Mouse (Mus musculus) testis, adult 2 months (tissue): ENCODE results near the gene Evi2b.

Experiments used
- CTCF ChIP-seq: fragments of 200-500 bp; IDR thresholded peaks from 2 replicates; pipeline ENCODE4 v1.5.1; 2012; ENCODE audit warnings: low read depth, mild to moderate bottlenecking, inconsistent platforms, low read length, moderate library complexity; ENCODE audit not compliant: control insufficient read depth, insufficient read depth, insufficient replicate concordance
- POLR2A ChIP-seq: fragments of 200-500 bp; IDR thresholded peaks from 2 replicates; pipeline ENCODE4 v1.6.1; 2012; ENCODE audit warnings: low read depth, mild to moderate bottlenecking, inconsistent platforms, low read length, moderate library complexity; ENCODE audit not compliant: control insufficient read depth

DNA sequence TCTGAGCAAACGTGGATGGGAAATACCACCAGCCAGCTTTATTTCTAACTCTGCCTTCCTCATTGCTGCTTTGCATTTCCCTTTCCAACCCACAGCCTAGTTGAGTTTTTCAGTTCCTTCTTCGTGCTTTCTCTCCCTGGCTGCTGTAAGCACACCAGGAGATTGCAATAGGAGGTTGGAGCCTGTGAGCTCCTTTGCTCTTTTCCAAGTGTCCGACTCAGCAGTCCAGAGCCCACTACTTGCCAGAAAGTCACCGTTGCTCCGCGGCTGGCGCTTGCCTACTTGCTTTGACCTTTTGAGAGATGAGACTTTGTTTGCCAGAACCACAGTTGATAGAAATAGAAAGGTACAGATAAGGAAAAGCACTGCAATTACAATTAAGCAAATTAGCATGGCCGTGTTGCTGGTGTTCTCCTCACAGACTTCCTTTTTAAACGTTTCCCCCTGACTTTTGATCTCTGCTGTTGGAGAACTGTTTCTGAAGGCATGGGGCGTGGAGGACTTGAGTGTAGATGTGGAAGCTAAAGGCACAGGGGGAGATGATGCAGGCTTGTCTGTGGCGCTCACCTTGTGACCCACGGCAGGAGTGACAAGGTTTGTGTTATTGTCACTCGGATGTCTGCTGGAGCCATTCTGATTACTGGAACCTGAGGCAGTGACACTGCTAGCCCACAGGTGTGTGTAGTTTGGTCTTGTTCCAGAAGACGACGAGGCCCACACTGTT lies 3.6 kb upstream of the Evi2b start:
- TF ChIP-seq CTCF = no peak
- no peak for TF ChIP-seq POLR2A
